Mouse (Mus musculus): ENCODE data around the gene Kif21a.

Kif21a gene

DNA sequence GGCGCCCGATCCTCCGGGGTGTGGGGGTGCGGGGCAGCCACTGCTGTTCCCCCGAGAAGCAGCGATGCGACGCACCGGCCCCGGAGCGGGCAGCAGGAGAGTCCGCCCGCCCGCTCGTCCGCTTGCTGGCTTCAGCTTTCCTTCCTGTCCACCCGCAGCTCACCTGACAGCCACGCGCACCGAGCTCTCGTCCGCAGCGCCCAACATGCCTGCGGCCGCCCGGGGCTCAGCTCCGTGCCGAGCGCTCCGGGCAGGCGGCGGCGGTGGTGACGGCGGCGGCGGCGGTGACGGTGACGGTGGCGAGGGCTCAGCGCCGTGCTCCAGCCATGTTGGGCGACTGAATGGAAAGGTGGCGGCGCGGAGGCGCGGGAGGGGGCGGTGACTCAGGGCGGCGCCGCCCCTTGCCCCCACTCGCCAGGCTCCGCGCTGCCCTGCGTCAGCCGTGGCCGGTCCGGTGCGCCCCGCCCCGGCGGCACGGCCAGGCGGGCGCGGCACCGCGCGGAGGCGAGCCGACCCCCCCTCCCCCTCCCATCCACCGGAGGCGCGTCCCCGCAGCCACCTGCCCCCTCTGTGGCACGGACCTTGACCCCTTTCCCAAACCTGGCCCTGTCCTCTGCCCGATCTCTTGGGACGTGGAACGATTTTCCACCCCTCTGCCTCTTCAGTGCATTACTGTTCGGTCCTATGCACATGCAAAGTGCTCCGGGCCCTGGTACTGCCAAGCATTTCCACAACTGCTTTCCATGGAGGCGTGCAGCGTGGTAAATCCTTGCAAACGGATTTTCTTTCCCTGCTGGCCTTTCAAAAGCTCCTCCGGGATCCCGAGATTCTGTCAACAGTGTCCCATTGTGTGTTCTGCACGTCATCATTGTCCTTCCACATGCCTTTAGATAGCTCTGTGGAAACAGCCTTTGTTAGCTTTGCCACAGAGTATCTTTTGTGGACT is at the start of gene Kif21a:
Gene Kif21a (minus strand): TSS at position 453 of the 946 bp plus-strand sequence.
- DNase-seq: no peak

DNA sequence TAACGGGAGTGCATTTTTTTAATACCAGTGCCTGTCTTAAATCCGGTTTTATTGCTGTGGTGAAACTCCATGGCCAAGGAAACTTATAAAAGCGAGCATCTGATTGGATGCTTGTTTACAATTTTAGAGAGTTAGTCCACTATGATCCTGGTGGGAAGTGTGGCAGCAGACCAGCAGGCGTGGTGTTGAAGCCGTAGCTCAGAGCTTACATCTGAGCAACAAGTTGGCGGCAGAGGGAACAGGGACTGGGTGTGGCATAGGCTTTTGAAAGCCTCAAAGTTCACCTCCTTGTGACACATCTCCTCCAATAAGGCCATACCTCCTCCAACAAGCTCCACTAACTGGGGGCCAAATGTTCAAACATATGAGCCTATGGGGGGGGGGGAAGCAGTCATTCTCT is 46.9 kb upstream of the Kif21a start:
- no peak for DNase-seq

DNA sequence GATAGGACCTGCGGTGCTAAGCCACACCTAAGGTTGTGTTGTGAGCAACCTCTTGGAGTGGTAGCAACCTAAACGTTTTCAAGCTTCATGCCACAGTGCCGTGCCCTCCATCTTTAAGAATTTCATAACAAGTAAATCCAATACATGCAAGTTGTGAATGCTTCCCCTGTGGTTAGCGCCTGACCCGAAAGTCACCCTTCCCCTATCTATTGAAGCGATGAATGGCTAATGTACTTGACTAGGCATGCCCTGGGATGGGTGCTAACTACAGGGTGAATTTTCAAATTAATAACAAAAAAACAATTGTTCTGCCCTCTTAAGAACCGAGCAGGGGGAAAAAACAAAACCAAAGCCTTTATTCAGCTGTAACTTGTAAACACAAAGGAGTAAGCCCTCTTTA is 39.7 kb upstream of the Kif21a start:
- DNase-seq: no peak

DNA sequence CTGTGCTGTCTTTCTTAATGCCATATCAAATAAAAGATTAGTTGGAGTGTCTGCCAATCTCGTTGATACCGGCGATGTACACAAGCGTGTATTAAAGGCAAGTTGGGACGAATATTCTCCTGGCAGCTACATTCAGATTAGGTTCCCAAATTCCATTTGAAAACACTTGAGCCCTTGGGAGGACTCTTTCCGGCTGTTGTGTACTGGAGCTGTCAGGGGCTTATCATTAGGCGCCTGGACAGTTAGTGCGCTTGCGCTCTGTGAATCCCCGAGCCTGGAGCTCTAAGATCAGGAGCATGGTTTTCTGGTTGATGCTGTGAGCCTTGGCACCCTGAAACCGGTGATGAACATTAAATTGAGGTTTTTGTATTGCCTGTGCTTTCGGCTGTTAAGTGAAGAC is 38.3 kb upstream of the Kif21a start:
- no peak for DNase-seq

DNA sequence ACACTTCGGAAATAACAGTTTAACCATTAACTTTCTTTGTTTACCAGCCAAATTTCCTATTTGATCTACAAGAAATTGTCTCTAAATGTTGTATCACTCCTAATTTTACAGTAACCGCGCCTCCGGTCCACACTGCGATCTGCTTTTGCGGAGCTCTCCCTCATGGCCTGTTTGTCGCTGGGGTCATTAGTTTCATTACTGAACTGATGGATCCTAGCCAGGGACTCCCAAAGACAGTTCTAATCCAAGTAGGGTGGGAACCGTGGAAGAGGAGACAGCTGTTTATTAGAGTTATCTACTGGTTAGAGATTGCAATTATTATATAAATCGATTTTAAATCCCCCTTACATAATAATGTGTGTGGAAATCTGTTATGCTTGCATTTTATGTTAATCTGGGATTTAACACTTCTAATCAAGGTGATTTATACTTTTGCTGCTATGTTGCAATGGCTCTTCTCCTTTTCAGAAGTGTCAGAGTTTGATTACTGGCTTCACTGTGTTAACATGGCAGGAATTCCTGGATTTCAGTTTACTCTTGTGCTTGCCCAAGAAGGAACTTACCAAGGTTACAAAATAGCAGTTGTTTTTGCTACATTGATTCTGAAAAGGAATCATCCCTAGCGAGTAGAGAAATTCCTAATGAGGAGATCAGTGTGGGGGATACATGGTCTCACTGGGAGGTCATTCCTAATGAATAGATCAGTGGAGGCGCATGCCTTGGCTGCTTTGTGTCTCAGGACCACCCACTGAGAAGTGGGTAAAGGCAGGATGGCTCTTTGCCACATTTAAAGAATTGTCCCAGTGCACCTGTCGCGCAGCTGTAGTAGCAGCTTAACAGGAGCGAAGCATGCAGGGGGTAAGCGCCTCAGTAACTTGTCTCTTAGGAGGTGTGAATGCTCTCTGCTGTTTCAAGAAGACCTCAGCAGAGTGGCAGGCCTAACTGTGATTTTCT is 28.0 kb upstream of the Kif21a start:
- no peak for DNase-seq

DNA sequence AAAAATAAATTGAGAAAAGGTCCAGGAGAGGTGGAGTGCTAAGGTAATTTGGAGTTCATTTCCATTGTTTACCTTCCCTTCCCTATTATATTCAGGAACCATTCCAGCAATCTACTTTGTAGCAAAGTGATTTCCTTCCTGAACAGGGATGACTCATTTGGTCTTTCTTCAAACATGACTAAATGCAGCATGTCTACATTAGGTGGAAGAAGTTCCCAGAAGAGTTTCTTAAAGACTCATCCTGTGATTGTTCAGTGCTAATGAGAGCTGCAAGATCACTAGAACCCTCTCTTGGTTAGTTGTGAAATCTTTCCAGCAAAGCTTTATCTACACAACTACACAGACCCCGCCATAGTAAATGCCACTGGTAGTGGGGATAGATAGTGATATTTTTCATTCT is 22.7 kb upstream of the Kif21a start:
- DNase-seq: no peak

DNA sequence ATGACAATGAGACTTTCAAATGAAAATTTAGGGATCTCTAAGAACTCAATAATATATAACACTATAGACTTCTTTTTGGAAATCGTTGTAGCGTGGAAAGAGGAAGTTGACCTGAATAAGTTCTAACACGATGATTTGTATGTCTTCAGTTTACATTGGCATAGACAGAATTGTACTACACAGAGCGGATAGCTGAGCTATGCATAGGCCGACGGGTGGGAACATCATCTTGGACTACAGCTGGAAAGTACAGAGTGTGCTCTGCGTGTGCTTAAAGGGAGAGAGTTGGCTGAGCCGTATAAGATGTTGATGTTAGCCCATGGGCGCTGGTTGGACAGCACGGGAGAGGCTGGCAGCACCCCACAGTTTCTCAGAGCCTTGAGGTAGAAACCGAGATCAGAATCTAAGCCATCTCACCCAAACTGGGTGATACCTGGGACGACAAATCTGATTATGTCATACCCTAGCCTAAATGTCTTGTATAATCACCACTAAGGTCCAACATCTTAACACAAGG is 14.6 kb upstream of the Kif21a start:
- no peak for DNase-seq

DNA sequence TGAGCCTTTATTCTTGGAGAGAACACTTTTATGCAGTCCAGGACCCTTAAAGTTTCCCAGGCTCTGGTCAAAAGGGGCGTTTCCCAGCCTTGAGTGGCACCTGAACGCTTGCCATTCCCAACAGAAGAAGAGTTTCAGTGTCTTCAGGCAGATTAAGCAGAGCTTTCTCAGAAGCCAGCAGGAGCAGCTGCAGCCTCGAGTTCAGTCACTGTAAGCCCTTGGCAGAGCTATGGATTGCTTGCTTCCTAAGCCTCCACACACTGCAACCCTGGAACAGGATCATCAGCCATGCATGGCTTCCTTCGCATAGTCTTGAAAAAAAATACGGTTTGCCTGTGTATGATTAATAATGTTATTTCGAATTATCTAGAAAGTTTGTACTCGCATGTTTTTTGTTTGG is 14.1 kb upstream of the Kif21a start:
- no peak for DNase-seq

DNA sequence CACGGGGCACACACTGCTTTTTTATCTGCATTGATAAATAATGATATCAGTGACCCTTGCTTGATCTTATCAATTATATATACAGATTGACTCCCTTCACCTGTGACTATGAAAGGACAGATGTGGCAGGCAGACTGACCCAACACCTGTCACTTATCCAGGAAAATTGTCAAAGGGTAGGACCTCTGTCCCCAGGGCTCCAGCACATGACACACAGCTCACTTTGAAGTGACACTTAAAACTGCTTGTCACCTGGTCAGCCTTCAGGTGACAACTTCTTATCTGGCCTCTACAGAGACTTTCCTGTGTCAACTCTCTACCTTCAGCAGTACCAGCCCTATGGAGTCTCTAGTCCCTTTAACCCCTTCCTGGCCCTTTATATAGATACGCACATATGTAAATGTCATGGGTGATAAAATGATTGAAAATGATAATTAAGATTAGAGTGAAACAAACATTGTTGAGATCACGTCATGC is 7.2 kb upstream of the Kif21a start:
- no peak for DNase-seq

DNA sequence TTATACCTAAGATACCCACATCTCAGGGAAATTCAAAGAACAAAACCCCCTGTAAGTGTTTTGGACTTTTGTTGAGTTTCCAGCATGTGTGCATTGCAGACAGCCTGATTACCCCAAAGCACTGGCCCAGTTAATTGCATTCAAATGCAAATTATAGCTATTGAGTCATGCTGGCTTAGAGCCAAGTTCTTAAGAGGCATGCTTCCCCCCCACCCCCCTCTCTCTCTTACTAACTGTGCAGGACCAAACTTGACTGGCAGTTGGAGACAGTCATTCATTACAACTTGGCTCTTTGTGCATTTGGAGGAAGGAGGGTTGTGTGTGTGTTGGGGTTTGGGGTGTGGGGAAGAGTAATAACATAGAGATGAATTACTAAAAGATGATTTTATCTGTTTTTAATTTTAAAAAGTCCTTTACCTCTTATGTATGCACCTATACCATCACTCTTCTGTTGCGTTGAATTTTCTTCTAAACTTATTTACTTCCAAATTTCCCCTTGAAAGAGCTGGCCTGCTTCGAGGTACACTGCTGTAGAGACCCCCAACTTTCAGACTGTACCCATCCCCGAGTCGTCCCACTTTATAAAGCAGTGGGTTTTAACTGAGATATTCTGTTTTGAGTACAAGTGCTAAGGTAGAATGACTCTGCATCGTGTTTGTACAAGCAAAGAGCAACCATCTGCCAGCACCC is 6.6 kb upstream of the Kif21a start:
- DNase-seq: no peak

DNA sequence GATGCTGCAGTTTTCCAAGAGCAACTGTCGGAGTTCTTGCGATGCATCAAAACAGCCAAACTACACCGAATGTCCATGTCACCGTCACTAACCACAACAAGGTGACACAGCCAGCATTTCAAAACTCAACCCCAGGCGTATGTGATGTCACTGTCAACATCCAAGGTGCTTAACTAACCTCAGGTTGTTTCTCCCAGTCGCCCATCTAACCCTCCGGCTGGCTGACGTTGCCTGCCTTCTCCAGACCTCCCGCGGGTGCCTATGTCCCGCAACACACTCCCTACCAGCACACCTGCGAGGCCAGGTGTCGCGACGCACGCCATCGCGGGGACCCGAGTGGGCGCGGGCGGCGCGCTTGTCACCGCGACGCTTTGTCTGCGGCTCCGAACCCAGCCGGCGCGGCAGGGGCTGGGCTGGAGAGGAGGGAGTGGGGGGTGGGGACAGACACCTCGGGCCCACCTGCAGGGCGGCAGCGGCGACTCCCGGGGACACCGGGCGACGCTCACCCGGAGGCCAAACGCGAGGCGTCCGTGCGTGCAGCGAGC is 725 bp downstream of the Kif21a start:
- DNase-seq: no peak

DNA sequence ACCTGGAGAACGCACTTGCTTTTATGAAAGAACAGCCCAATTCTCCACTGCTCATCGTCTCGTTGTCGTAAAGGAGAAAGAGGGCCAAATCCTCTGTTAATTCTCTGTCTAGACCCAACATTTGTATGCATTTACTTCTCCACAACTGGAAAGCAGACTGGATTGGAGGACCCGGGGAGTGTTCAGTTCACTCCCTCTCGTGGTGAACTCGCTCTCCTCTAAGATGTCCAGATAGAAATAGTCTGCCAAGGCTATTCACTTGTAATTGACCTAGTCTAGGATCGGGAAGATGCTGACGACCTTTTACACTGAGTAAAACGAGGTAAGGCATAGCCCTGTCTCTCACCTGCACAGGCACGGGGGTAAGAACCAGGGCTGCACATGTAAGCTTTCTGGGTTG is 2.1 kb downstream of the Kif21a start:
- no peak for DNase-seq

DNA sequence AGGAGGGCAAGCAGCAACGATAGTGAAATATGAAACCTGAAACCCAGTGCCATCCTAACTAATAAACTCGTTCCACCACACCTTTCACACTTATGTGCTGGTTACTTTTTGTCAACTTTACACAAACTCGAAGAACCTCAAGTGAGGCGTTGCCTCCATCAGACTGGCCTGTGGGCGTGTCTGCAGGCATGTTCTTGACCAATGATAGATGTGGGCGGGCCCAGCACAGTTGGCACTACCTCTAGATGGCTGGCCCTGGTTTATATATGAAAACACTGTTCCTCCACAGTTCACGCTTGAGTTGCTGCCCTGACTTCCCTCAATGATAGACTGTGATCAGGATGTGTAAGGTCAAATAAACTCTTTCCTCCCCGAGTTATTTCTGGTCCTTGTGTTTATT is 3.2 kb downstream of the Kif21a start:
- no peak for DNase-seq

DNA sequence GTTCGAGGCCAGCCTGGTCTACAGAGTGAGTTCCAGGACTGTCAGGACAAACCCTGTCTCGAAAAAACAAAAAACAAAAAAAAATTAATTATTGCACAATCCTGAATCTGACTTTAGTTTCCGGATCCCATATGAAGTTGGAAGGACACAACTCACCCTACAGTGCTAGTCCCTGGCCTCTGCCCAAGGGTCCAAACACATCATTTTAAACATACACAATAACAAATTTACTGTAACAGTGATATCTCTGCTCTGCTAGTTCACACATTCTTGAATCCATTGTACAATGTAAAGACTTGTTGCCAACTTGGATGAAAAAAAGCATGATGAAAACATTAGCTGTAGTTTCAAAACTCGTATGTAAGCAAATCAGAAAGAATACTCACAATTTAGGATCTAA is 6.5 kb downstream of the Kif21a start:
- DNase-seq: no peak

DNA sequence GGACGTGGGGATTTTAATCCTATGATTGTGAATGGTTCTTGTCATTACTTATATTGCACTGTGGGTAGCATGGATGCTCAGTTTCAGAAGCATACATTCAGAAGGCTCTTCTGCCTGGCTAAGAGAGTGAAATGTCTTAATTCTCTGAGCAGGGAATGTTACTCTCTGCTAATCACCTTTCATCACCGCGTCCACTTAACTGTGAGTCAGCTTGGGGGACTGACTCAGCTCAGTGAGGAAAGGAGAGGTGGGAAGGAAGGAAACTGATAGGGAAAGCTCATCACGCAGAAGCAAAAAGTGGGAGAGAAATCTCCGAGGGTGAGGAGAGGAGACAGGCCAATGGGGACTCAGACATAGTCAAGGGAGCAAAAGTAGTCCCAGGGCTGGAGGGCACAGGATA is 10.9 kb downstream of the Kif21a start:
- no peak for DNase-seq

DNA sequence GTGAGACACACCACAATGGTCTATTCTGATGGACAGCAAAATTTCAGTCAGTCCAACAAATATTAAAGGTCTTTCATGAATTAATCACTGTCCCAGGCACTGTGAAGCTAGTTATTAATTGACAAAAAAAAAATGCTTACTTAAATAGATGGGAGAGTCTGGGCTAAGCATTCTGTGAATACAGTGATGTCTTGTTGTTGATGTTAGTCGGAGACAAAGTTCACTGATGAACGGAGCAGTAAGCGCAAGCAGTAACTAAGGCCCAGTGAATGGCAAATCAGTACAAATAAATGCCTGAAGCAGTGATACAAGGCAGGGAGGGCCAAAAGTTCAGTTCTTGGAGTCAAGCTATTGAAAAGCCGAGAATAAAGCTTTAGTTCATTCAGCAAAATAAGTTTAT is 15.7 kb downstream of the Kif21a start:
- no peak for DNase-seq

DNA sequence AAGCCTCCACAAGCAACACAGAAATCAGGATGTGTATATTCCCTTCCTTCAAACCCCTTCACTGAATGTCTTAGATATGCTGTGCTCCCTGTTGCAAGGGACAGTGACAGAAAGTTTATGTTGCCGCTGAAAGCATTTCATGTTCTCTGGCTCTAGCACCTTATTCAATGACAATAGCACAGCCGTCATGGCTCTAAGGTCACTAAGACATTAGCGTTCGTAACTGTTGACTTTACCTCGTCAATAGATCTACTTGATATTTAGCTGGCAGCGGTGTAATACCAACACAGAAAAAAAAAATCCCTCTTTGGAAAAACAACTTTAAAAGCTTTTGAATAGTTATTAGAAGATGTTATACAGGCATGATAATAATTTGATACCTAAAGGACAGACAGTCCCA is 16.2 kb downstream of the Kif21a start:
- no peak for DNase-seq

DNA sequence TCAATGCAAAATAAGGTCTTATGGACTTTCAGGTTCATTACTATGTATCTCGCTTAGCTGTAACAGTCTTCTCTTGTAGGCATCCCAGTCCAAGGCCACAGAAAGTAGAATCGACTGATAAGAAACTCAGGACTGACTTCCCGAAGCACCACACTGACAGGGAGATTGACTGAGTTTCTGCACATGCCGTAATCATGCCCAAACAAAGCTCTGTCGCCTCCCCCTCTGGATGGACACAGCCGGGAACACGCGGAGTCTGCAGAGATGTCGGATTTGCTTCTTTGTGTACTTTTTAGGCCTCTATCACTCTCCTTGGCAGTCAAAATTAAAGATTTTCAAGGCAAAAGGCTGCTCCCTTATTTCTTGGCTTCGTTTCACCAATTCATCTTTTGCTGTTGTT is 20.8 kb downstream of the Kif21a start:
- no peak for DNase-seq

DNA sequence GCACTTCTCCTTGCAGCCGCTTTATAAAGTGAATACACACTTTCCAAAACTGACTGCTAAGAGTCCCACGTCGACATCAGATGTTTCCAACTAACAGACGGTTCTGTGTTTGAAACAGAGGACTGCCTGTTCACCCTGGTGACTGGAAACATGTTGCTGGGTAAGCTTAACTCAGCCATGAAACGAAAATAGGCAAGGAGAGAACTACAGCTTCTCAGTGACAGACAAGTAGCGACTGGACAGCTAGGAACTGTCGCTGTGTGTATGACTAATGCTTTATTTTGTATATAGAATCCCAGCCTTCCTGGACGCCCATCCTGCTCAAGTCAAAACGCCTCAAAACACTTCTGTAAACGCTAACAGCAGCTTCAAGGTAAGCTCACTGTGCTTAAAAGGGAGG is 21.3 kb downstream of the Kif21a start:
- DNase-seq: no peak

DNA sequence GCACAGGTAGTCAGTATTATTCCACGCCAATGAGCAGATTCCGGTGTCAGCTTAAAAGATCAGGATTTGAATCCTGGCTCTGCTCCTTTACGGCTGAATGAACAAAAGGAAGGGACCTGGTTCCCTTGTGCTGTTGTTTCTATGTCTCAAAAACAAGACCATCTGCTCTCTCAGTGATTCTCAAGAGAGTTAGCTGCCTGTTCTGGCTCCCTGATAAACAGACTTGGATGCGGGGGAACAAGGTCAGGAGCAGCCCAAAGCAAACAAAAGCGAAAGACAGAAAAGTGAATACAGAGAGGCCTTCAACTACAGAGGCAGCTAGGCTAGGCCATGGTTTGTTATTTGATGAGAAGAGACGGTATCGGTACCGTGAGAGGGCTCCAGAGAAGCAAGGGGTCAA is 27.5 kb downstream of the Kif21a start:
- DNase-seq: no peak

DNA sequence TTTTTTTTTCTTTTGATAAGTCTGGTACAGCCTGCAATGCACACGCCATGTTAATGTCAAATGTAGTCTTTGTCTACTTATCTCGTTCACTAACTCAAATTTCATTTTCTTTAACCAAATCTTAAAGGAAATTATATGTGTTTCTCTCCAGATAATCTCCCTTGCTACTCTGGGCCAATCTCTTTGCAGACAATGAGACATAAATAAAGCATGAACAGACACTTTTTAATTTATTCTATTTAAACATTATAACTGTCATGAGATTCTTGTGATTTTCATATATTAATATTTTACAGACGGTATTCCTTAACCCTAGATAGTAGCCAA is 30.9 kb downstream of the Kif21a start:
- no peak for DNase-seq

DNA sequence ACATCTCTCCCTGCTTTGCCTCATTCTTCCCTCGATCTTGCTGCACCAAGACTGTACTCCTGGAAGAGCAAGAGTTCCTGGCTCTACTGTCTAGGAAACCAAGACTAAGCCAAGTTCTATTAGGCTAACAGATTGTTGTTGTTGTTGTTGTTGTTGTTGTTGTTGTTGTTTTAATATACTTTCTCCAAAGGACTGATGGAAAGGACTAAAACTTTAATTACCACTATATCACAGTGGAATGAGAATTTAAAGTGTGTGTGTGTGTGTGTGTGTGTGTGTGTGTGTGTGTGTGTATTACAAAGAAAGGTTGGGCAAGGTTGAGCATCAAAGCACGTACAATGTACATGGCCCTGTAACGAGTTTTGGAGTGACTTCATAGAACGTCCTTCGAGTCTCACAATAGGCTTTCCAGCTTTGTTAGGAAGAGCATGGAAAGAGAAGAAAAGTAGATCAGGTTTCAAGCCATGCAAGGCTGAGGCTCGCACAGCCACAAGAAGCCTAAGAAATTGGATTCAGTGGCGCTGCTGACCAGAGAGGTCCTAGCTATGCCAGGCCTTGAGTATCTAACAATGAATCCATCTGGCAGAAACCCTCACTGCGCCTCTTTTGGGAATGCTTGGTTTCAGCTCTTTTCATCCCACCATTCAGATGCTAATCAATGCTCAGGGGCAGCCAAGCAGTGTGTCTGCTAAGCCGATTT is 31.4 kb downstream of the Kif21a start:
- no peak for DNase-seq
